Mouse (Mus musculus): ENCODE measurements at regions not wholly inside any gene's neighbourhood (a gene's known extent, or its start where the extent isn't known, plus 50 kb on each side); places are given as distances from the start of the nearest gene placed in this dataset.

DNA sequence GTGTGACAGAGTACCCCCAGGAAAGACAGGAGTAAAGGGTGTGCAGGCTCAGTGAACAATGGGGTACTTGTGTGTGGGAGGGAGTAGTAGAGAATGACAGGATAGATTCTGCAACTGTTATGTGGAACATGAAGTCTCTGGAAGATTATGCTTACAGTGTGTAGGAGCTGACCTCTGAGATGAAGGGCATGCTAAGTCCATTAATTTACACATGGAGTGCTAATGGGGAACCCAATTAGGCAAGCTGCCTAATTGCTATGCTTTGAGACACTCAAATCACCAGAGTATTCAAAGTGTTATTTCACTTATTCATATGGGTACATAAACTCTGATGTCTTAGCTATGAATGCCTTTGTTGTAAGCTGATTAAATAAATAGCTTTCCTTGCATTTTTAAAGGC lies 375.4 kb upstream of the Lcorl start:
- DNase-seq (ENCODE audit: low read depth, low spot score), result no peak
- H3K27ac ChIP-seq (ENCODE audit: control insufficient read depth, low read depth, low read length), result no peak overlapping the region

DNA sequence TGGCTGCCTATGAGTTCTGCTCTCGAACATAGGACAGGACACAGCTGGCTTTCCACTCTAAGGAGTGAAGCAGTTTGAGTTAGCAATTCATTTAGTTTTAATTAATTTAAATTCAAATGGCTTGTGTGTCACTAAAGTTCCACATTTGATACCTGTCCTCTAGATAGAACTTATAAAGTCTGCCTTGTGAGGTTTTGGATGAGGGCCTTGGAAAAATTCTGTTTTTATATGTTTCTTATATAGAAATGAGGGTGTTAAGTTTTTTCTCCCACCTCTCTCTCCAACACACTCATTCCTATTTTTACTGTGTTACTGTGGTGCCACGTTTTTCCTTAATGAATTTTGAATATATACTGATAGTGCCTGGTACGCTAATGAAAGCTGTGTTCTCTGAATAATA lies 371.3 kb upstream of the Lcorl start:
- Histone ChIP-seq H3K36me3 (ENCODE audit: control insufficient read depth in 1 of 2, insufficient read depth in 2 of 2, low read length in 2 of 2) (no peaks in the 10 kb centered on the region), H3K9ac (ENCODE audit: control insufficient read depth, low read depth, low read length, poor library complexity, severe bottlenecking) (no peak overlapping the region), H3K79me2 (ENCODE audit: control insufficient read depth, insufficient read depth, low read length, poor library complexity) (no peaks in the 10 kb centered on the region), H3K9me3 (replicated peaks; ENCODE audit: insufficient read depth, low read length) (no peaks in the 10 kb centered on the region), H3K27me3 (ENCODE audit: control insufficient read depth in 1 of 2, insufficient read depth in 2 of 2, low read length in 2 of 2) (no peaks in the 10 kb centered on the region), H3K4me1 (ENCODE audit: control insufficient read depth in 1 of 2, insufficient read depth in 2 of 2, low read length in 2 of 2) (no peaks in the 10 kb centered on the region), H3K27ac (ENCODE audit: control insufficient read depth, low read depth, low read length) (no peak overlapping the region), H3K4me3 (ENCODE audit: control insufficient read depth in 1 of 2, insufficient read depth in 1 of 2, low read depth in 2 of 2, low read length in 2 of 2) (no peak overlapping the region)
- TF ChIP-seq NELFE (IDR thresholded peaks at IDR 0.05; ENCODE audit: low read depth, low read length) (no peak), ZNF384 (IDR thresholded peaks at IDR 0.05; ENCODE audit: low read depth, low read length) (no peak), JUND (IDR thresholded peaks at IDR 0.05; ENCODE audit: low read depth, low read length) (no peak), CHD1 (IDR thresholded peaks at IDR 0.05; ENCODE audit: low read depth, low read length) (no peak), POLR2AphosphoS5 (IDR thresholded peaks at IDR 0.05; ENCODE audit: borderline replicate concordance, low read depth, low read length) (no peak), MYB (IDR thresholded peaks at IDR 0.05; ENCODE audit: low read depth, low read length) (no peak), MAFK (IDR thresholded peaks at IDR 0.05; ENCODE audit: borderline replicate concordance, low read depth, low read length) (no peak), GATA1 (IDR thresholded peaks at IDR 0.05; ENCODE audit: low read depth, low read length) (no peak), UBTF (IDR thresholded peaks at IDR 0.05; ENCODE audit: borderline replicate concordance, insufficient read depth, low read depth, low read length) (no peak), USF1 (IDR thresholded peaks at IDR 0.05; ENCODE audit: low read depth, low read length) (no peak), ZKSCAN1 (IDR thresholded peaks at IDR 0.05; ENCODE audit: low read depth, low read length) (no peak), TCF12 (IDR thresholded peaks at IDR 0.05; ENCODE audit: low read depth, low read length) (no peak)
- no peak for DNase-seq (ENCODE audit: low read depth, low spot score)

More for the DNA sequence above, 375.4 kb upstream of the Lcorl start:
- Histone ChIP-seq H3K27me3 (ENCODE audit: control insufficient read depth in 1 of 2, insufficient read depth in 2 of 2, low read length in 2 of 2) (no peaks in the 10 kb centered on the region), H3K79me2 (ENCODE audit: control insufficient read depth, insufficient read depth, low read length, poor library complexity) (no peaks in the 10 kb centered on the region), H3K4me3 (ENCODE audit: control insufficient read depth in 1 of 2, insufficient read depth in 1 of 2, low read depth in 2 of 2, low read length in 2 of 2) (no peak overlapping the region), H3K9ac (ENCODE audit: control insufficient read depth, low read depth, low read length, poor library complexity, severe bottlenecking) (no peak overlapping the region), H3K9me3 (replicated peaks; ENCODE audit: insufficient read depth, low read length) (no peaks in the 10 kb centered on the region), H3K4me1 (ENCODE audit: control insufficient read depth in 1 of 2, insufficient read depth in 2 of 2, low read length in 2 of 2) (no peaks in the 10 kb centered on the region), H3K36me3 (ENCODE audit: control insufficient read depth in 1 of 2, insufficient read depth in 2 of 2, low read length in 2 of 2) (no peaks in the 10 kb centered on the region)
- no peak for TF ChIP-seq GATA1 (IDR thresholded peaks at IDR 0.05; ENCODE audit: low read depth, low read length)
- TF ChIP-seq POLR2AphosphoS5 (IDR thresholded peaks at IDR 0.05; ENCODE audit: borderline replicate concordance, low read depth, low read length), result no peak
- TF ChIP-seq USF1 (IDR thresholded peaks at IDR 0.05; ENCODE audit: low read depth, low read length), result no peak
- TF ChIP-seq MXI1 (IDR thresholded peaks at IDR 0.05; ENCODE audit: low read depth, low read length), result no peak
- no peak for TF ChIP-seq ELF1 (IDR thresholded peaks at IDR 0.05; ENCODE audit: low read depth, low read length)
- TF ChIP-seq UBTF (IDR thresholded peaks at IDR 0.05; ENCODE audit: borderline replicate concordance, insufficient read depth, low read depth, low read length), result no peak
- TF ChIP-seq KAT2A (conservative IDR thresholded peaks at IDR 0.05; ENCODE audit: low read depth, low read length), result no peak
